Mouse (Mus musculus): ENCODE measurements around the gene Sox5. TPM values are rescaled to one million over a fixed set of nuclear protein-coding genes. Genes with fewer than 3 reads are reported as not detected.

Gene Sox5
- total and polyA plus RNA-seq, 3 experiments: 0.08 to 0.47 (median 0.46) TPM

DNA sequence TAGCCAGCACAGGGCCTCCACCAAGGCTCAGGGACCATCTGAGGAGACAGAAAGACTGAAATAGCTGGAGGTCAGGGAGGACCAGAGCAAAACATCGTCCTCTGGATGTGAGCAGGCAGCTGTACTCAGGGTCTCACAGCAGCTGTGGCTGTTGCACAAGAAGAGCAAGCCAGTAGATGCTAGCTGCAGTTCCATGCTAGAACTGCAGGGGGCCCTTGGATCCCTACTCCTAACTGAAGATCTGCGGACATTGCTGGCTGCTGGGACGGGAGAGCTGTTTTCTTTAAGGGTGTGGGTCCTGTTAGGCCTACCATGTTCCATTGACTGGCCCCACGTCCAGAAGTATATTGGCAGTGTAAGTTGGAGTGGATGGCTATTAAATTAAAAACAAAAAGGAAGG is 137.1 kb downstream of the Sox5 start:
- Histone ChIP-seq H3K4me1 (ENCODE audit: control insufficient read depth in 1 of 2, insufficient read depth in 2 of 2) (no peaks in the 10 kb centered on the region), H3K9me3 (replicated peaks; ENCODE audit: low read length) (peaks cover 2% of the 10 kb centered on the region), H3K27me3 (replicated peaks) (no peaks in the 10 kb centered on the region), H3K79me2 (replicated peaks; ENCODE audit: control insufficient read depth, extremely low read depth, insufficient read depth, poor library complexity, severe bottlenecking) (no peaks in the 10 kb centered on the region), H3K4me2 (ENCODE audit: insufficient read depth, low read depth, poor library complexity, severe bottlenecking) (no peak overlapping the region), H3K9ac (ENCODE audit: insufficient read depth, low read depth) (no peak overlapping the region), H3K36me3 (replicated peaks in 1 of 2; ENCODE audit: control insufficient read depth in 1 of 2, insufficient read depth in 1 of 2, low read length in 1 of 2) (no peaks in the 10 kb centered on the region), H3K27ac (ENCODE audit: insufficient read depth, low read depth) (no peak overlapping the region), H3K4me3 (replicated peaks in 1 of 3; ENCODE audit: low read depth in 2 of 3, low read length in 2 of 3, poor library complexity in 1 of 3) (no peak overlapping the region)
- TF ChIP-seq UBTF (IDR thresholded peaks at IDR 0.05; ENCODE audit: low read depth, low read length) (no peak), SMC3 (IDR thresholded peaks at IDR 0.05; ENCODE audit: low read depth, low read length) (peak; percentile 81), ZC3H11A (IDR thresholded peaks at IDR 0.05; ENCODE audit: low read depth, low read length) (peak; percentile 28; the same call in 1 of the 2 replicates), RAD21 (IDR thresholded peaks at IDR 0.05; ENCODE audit: low read depth, low read length) (peak; percentile 64), JUND (conservative IDR thresholded peaks at IDR 0.05; ENCODE audit: low read depth, low read length) (no peak), CTCF (conservative IDR thresholded peaks at IDR 0.05 in 1 of 2, IDR thresholded peaks at IDR 0.05 in 1 of 2; ENCODE audit: low read depth in 2 of 2, low read length in 2 of 2) (peak; percentile 56 to 67; a peak in 3 of 4 replicates)
- in situ Hi-C loops (cut with MboI; ENCODE audit: low pct_ligation_motif_present, low pct_unique_long_range_greater_than_20kb, low sequenced_read_pairs): no loop called here
- dilution Hi-C loops (cut with MboI; ENCODE audit: extremely low pct_ligation_motif_present, extremely low pct_unique_long_range_greater_than_20kb, low sequenced_read_pairs): no loop called here
- DNase-seq (ENCODE audit: extremely low read depth): peak; percentile 46

DNA sequence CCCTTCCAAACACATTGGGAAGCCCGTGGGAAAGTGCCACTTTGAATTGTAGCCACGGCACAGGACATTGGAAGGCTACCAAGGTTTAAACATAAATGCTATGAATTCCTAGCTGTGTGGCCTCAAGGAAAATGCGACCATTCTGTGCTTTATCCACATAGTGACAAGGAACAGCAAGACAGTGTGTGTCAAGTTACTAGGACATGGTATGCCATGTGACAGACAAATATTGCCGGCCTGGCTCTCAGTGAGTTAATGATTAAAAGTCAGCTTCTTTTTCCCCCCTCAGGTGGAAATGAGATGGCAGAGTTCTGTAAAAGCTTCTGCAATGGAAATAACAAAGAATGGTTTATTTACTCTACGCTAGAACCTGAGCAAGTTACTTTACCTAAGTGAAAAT is 138.2 kb downstream of the Sox5 start:
- dilution Hi-C loops (cut with MboI; ENCODE audit: extremely low pct_ligation_motif_present, extremely low pct_unique_long_range_greater_than_20kb, low sequenced_read_pairs) (no loop called here), in situ Hi-C loops (cut with MboI; ENCODE audit: low pct_ligation_motif_present, low pct_unique_long_range_greater_than_20kb, low sequenced_read_pairs) (no loop called here)
- H3K9me3 ChIP-seq (replicated peaks; ENCODE audit: low read length): peaks cover 2% of the 10 kb centered on the region
- H3K4me3 ChIP-seq (replicated peaks in 1 of 3; ENCODE audit: low read depth in 2 of 3, low read length in 2 of 3, poor library complexity in 1 of 3): no peak overlapping the region
- no peaks in the 10 kb centered on the region for H3K27me3 ChIP-seq (replicated peaks)
- no peaks in the 10 kb centered on the region for H3K36me3 ChIP-seq (replicated peaks in 1 of 2; ENCODE audit: control insufficient read depth in 1 of 2, insufficient read depth in 1 of 2, low read length in 1 of 2)
- H3K79me2 ChIP-seq (replicated peaks; ENCODE audit: control insufficient read depth, extremely low read depth, insufficient read depth, poor library complexity, severe bottlenecking): no peaks in the 10 kb centered on the region
- no peak for TF ChIP-seq ZMIZ1 (IDR thresholded peaks at IDR 0.05; ENCODE audit: low read depth, low read length)
- TF ChIP-seq RCOR1 (conservative IDR thresholded peaks at IDR 0.05; ENCODE audit: low read depth, low read length): no peak
- no peak for TF ChIP-seq HCFC1 (IDR thresholded peaks at IDR 0.05; ENCODE audit: low read depth, low read length)
- TF ChIP-seq CTCF (conservative IDR thresholded peaks at IDR 0.05 in 1 of 2, IDR thresholded peaks at IDR 0.05 in 1 of 2; ENCODE audit: low read depth in 2 of 2, low read length in 2 of 2): no peak
- no peak for TF ChIP-seq MAFK (IDR thresholded peaks at IDR 0.05; ENCODE audit: insufficient replicate concordance, low read length)
- no peak for TF ChIP-seq KAT2A (IDR thresholded peaks at IDR 0.05; ENCODE audit: insufficient replicate concordance, low read length)
- TF ChIP-seq PAX5 (IDR thresholded peaks at IDR 0.05; ENCODE audit: low read length): no peak
- no peak for TF ChIP-seq MYC (IDR thresholded peaks at IDR 0.05; ENCODE audit: low read depth, low read length)
- no peak for TF ChIP-seq POLR2AphosphoS2 (IDR thresholded peaks at IDR 0.05; ENCODE audit: low read depth, low read length)
- no peak for TF ChIP-seq RAD21 (IDR thresholded peaks at IDR 0.05; ENCODE audit: low read depth, low read length)
- H3K27ac ChIP-seq (ENCODE audit: insufficient read depth, low read depth): no peak overlapping the region
- H3K9ac ChIP-seq (ENCODE audit: insufficient read depth, low read depth): no peak overlapping the region
- DNase-seq (ENCODE audit: extremely low read depth): no peak
- no peaks in the 10 kb centered on the region for H3K4me1 ChIP-seq (ENCODE audit: control insufficient read depth in 1 of 2, insufficient read depth in 2 of 2)
- no peak overlapping the region for H3K4me2 ChIP-seq (ENCODE audit: insufficient read depth, low read depth, poor library complexity, severe bottlenecking)

DNA sequence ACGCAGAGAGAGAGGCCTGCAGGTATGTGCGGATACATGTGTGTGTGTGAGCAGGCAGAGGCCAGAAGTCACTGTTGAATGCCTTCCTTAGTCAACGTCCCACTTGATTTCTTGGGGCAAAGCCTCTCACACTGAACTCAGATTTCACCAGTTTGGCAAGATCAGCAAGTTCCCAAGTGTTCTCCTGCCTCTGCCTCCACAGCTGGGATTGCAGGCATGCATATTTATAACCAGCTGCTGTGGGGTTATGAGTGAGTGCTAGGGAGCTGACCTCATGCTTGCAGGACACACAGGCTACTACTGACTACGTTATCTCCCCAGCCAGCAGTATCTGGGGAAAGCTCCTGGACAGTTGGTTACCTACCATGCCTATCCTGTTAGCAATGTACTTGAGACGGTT is 139.9 kb downstream of the Sox5 start:
- Histone ChIP-seq H3K4me1 (ENCODE audit: control insufficient read depth in 1 of 2, insufficient read depth in 2 of 2) (no peaks in the 10 kb centered on the region), H3K27ac (ENCODE audit: insufficient read depth, low read depth) (no peak overlapping the region), H3K4me2 (ENCODE audit: insufficient read depth, low read depth, poor library complexity, severe bottlenecking) (no peak overlapping the region), H3K27me3 (replicated peaks) (no peaks in the 10 kb centered on the region), H3K9ac (ENCODE audit: insufficient read depth, low read depth) (no peak overlapping the region), H3K36me3 (replicated peaks in 1 of 2; ENCODE audit: control insufficient read depth in 1 of 2, insufficient read depth in 1 of 2, low read length in 1 of 2) (no peaks in the 10 kb centered on the region), H3K9me3 (replicated peaks; ENCODE audit: low read length) (peaks cover 2% of the 10 kb centered on the region), H3K4me3 (replicated peaks in 1 of 3; ENCODE audit: low read depth in 2 of 3, low read length in 2 of 3, poor library complexity in 1 of 3) (no peak overlapping the region), H3K79me2 (replicated peaks; ENCODE audit: control insufficient read depth, extremely low read depth, insufficient read depth, poor library complexity, severe bottlenecking) (no peaks in the 10 kb centered on the region)
- in situ Hi-C loops (cut with MboI; ENCODE audit: low pct_ligation_motif_present, low pct_unique_long_range_greater_than_20kb, low sequenced_read_pairs): no loop called here
- no peak for DNase-seq (ENCODE audit: extremely low read depth)
- dilution Hi-C loops (cut with MboI; ENCODE audit: extremely low pct_ligation_motif_present, extremely low pct_unique_long_range_greater_than_20kb, low sequenced_read_pairs): no loop called here
- TF ChIP-seq MAX (IDR thresholded peaks at IDR 0.05; ENCODE audit: low read length): no peak
- no peak for TF ChIP-seq MXI1 (IDR thresholded peaks at IDR 0.05; ENCODE audit: low read depth, low read length)
- TF ChIP-seq POLR2A (IDR thresholded peaks at IDR 0.05; ENCODE audit: low read depth, low read length): no peak
- TF ChIP-seq ZKSCAN1 (IDR thresholded peaks at IDR 0.05; ENCODE audit: borderline replicate concordance, low read depth, low read length): no peak
- TF ChIP-seq GABPA (IDR thresholded peaks at IDR 0.05; ENCODE audit: insufficient replicate concordance, low read depth, low read length): no peak
- no peak for TF ChIP-seq USF2 (conservative IDR thresholded peaks at IDR 0.05; ENCODE audit: low read depth, low read length)
- TF ChIP-seq POLR2AphosphoS2 (IDR thresholded peaks at IDR 0.05; ENCODE audit: low read depth, low read length): no peak
- no peak for TF ChIP-seq CHD1 (IDR thresholded peaks at IDR 0.05; ENCODE audit: low read depth, low read length)
- TF ChIP-seq ZMIZ1 (IDR thresholded peaks at IDR 0.05; ENCODE audit: low read depth, low read length): no peak
- TF ChIP-seq CTCF (conservative IDR thresholded peaks at IDR 0.05 in 1 of 2, IDR thresholded peaks at IDR 0.05 in 1 of 2; ENCODE audit: low read depth in 2 of 2, low read length in 2 of 2): no peak
- no peak for TF ChIP-seq E2F4 (IDR thresholded peaks at IDR 0.05; ENCODE audit: insufficient replicate concordance, low read depth, low read length)
- TF ChIP-seq ETS1 (conservative IDR thresholded peaks at IDR 0.05; ENCODE audit: low read depth, low read length): no peak
- no peak for TF ChIP-seq CHD2 (IDR thresholded peaks at IDR 0.05; ENCODE audit: low read length)
- no peak for TF ChIP-seq SIN3A (IDR thresholded peaks at IDR 0.05; ENCODE audit: low read length)
- TF ChIP-seq USF1 (IDR thresholded peaks at IDR 0.05; ENCODE audit: low read depth, low read length): no peak
- no peak for TF ChIP-seq JUND (conservative IDR thresholded peaks at IDR 0.05; ENCODE audit: low read depth, low read length)
- no peak for TF ChIP-seq NRF1 (IDR thresholded peaks at IDR 0.05; ENCODE audit: low read depth, low read length)

Measured in CH12.LX (cell line).